Mouse (Mus musculus): Measurements from ENCODE around the gene Ank3.
A peak's percentile ranks its signal among the peaks of the same experiment; 100 is the strongest.

The Ank3 gene

DNA sequence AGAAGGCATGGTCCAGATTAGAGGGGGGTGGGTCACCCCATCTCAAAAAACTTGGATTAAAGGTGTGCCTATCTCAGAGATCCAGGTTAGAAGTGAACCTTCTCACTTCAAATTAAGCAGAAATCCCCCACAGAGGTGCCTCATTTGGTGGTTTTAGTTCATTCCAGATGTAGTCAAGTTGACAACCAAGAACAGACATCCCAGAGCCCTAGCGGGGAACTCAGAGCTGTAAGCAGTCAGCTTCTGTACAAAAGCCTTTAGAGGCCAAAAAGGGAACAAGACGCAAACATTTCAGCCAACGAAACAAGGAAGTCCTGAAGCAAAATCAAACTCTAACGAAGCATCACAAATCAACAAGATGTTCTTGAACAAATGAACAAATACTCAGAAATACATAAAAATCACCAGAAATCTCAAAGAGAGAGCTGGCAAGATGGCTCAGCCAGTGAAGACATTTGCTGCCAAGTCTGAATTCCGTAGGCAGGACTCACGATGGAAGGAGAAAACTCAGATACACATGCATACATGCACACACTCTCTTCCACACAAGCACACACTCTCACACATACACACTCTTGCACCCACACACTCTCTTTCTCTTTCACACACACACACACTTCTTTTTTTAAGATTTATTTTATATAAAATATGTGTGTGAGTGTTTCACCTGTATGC, 665.4 kb downstream of the Ank3 start:
- Histone ChIP-seq H3K9me3 (ENCODE audit: low read length) (no peaks in the 10 kb centered on the region), H3K4me3 (replicated peaks; ENCODE audit: low read length) (no peak overlapping the region), H3K4me1 (replicated peaks; ENCODE audit: low read depth, low read length) (peaks cover 31% of the 10 kb centered on the region), H3K36me3 (ENCODE audit: insufficient read depth, low read length) (no peaks in the 10 kb centered on the region), H3K27me3 (ENCODE audit: insufficient read depth, low read length) (peaks cover 15% of the 10 kb centered on the region)
- TF ChIP-seq CTCF (conservative IDR thresholded peaks at IDR 0.05; ENCODE audit: low read length) (no peak), NANOG (IDR thresholded peaks at IDR 0.05; ENCODE audit: borderline replicate concordance, low read length) (no peak), POU5F1 (IDR thresholded peaks at IDR 0.05; ENCODE audit: borderline replicate concordance, low read length) (no peak)

DNA sequence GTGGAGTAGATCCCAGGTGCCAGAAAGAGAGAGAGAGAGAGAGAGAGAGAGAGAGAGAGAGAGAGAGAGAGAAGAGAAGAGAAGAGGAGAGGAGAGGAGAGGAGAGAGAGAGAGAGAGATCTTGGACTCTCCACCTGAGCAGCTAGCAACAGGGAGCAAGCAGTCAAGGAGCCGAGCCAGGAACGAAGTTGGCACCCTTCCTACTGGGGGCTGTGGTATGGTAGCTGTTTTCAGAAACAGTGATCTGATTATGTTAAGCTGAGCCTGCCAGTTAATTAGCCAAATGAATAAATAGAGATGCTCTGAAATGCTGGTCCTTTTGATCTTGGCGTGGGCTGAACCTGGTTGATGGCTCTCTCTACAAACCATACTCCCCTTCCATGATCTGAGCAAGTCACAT, 666.6 kb downstream of the Ank3 start:
- Histone ChIP-seq H3K4me3 (replicated peaks; ENCODE audit: low read length) (no peak overlapping the region), H3K9me3 (ENCODE audit: low read length) (peaks cover 1% of the 10 kb centered on the region; the same call in 1 of the 2 replicates), H3K4me1 (replicated peaks; ENCODE audit: low read depth, low read length) (peaks cover 32% of the 10 kb centered on the region), H3K36me3 (ENCODE audit: insufficient read depth, low read length) (no peaks in the 10 kb centered on the region), H3K27me3 (ENCODE audit: insufficient read depth, low read length) (peaks cover 6% of the 10 kb centered on the region)
- TF ChIP-seq CTCF (conservative IDR thresholded peaks at IDR 0.05; ENCODE audit: low read length) (no peak), NANOG (IDR thresholded peaks at IDR 0.05; ENCODE audit: borderline replicate concordance, low read length) (no peak), POU5F1 (IDR thresholded peaks at IDR 0.05; ENCODE audit: borderline replicate concordance, low read length) (no peak)

DNA sequence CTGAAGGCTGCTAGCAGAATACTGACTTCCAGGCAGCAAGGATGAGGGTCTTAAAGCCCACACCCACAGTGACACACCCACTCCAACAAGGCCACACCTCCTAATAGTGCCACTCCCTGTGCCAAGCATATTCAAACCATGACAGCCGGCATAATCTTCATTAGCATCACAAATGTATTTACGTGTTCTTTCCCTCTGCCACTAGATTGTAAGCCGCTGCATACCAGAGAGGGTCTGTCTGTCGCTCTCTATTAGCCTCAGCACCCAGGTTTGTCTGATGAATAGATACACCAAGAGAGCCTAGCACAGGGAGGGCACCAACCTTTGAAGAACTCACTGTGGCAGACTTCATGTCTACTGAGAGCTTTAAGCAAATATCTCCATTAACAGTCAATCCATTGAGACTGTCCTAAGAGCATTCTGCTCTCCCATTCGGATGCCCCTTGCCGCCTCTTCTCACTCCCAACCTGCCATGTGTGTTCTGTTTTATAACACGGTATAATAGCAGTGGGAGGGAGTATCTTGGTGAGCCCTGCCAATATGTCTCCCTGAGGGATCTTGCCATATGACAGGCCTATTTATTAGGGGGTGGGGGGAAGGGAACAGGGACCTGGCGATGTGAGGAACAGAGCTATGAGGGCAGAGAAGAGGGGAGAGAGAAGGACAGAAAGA, 668.1 kb downstream of the Ank3 start:
- Histone ChIP-seq H3K27me3 (ENCODE audit: insufficient read depth, low read length) (no peaks in the 10 kb centered on the region), H3K4me3 (replicated peaks; ENCODE audit: low read length) (no peak overlapping the region), H3K9me3 (ENCODE audit: low read length) (peaks cover 12% of the 10 kb centered on the region), H3K4me1 (replicated peaks; ENCODE audit: low read depth, low read length) (peaks cover 24% of the 10 kb centered on the region), H3K36me3 (ENCODE audit: insufficient read depth, low read length) (no peaks in the 10 kb centered on the region)
- TF ChIP-seq CTCF (conservative IDR thresholded peaks at IDR 0.05; ENCODE audit: low read length): no peak
- no peak for TF ChIP-seq NANOG (IDR thresholded peaks at IDR 0.05; ENCODE audit: borderline replicate concordance, low read length)
- TF ChIP-seq POU5F1 (IDR thresholded peaks at IDR 0.05; ENCODE audit: borderline replicate concordance, low read length): no peak

DNA sequence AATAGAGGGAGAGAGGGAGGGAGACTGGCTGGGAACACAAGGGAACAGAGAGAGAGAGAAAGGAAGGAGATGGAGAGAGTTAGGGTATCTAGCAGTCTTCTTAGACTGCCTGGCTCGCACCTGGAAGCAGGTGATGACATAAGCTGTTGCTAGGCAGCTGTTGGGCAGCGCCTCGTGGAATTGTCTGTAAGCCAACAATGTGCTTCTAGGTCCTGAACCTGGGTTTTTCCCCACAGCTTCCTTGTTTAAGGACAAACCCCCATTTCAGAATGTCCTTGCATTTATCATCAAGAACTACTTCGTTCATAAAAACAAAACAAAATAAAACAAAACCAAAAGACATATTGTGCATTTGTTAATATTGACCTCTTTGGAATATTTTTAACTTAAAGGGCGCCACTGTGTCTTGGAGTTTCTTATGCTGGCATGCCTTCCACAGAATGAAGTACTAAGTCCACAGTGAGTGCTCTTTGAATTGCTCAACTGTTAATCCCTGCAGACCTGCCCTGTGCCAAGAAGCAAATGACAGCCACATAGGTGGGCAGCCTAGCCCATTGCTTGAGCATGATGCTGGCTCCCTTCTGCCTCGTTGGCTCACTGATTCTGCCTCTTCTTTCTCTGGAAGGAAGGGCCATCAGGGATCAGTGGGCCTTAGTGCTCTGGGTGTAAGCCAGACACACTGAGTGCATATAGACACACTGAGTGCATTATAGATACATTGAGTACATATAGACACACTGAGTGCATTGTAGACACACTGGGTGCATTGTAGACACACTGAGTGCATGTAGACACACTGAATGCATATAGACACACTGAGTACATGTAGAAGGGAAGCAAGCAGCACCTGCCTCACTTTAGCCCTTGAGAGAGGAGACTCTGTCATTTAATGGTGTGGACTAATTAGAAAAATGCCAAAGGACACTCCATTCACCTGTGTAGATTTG, 668.9 kb downstream of the Ank3 start:
- TF ChIP-seq NANOG (IDR thresholded peaks at IDR 0.05; ENCODE audit: borderline replicate concordance, low read length): no peak
- TF ChIP-seq CTCF (conservative IDR thresholded peaks at IDR 0.05; ENCODE audit: low read length): no peak
- no peak for TF ChIP-seq POU5F1 (IDR thresholded peaks at IDR 0.05; ENCODE audit: borderline replicate concordance, low read length)
- peaks cover 12% of the 10 kb centered on the region for H3K9me3 ChIP-seq (ENCODE audit: low read length)
- no peaks in the 10 kb centered on the region for H3K36me3 ChIP-seq (ENCODE audit: insufficient read depth, low read length)
- no peak overlapping the region for H3K4me3 ChIP-seq (replicated peaks; ENCODE audit: low read length)
- H3K27me3 ChIP-seq (ENCODE audit: insufficient read depth, low read length): no peaks in the 10 kb centered on the region
- H3K4me1 ChIP-seq (replicated peaks; ENCODE audit: low read depth, low read length): peaks cover 19% of the 10 kb centered on the region

DNA sequence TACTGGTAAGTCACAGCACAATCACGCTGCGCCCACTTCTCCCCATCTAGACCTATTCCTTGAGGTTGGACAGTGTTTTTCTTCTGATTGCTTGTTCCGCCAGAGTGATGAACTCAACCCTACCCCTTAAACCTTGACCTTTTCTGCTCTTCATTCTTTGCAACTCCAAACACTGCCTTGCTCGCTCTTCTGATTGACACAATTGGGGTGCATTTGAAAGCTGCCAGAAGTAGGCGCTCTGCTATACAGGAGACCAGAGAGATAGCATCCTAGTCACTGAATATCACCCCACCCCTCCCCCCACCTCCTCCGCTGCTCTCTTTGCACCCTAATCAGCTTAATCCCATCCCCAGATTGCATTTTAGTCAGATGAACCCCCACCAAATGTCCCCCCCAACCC, 670.7 kb downstream of the Ank3 start:
- Histone ChIP-seq H3K4me1 (replicated peaks; ENCODE audit: low read depth, low read length) (peaks cover 19% of the 10 kb centered on the region), H3K36me3 (ENCODE audit: insufficient read depth, low read length) (no peaks in the 10 kb centered on the region), H3K9me3 (ENCODE audit: low read length) (peaks cover 12% of the 10 kb centered on the region), H3K4me3 (replicated peaks; ENCODE audit: low read length) (no peak overlapping the region), H3K27me3 (ENCODE audit: insufficient read depth, low read length) (no peaks in the 10 kb centered on the region)
- no peak for TF ChIP-seq NANOG (IDR thresholded peaks at IDR 0.05; ENCODE audit: borderline replicate concordance, low read length)
- peak; percentile 45 for TF ChIP-seq CTCF (conservative IDR thresholded peaks at IDR 0.05; ENCODE audit: low read length)

DNA sequence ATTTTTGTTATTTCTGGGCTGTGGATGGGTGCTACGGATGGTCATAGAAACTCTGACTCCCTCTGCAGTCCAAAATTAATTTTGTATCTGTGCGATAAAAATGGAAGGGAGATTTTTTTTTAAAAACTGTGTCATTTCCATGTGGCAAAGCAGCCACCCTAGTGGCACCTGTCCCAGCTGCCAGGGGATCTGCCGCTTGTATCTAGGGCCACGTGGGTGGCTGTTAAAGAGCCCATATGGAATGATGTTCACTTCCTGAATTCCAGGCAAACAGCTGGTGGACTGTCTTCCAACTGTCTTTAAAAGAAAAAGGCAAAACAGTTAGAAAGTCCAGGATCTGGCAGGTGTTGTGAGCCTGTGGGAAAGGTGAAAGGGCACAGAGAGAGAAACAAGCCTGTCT, 672.8 kb downstream of the Ank3 start:
- H3K27me3 ChIP-seq (ENCODE audit: insufficient read depth, low read length): no peaks in the 10 kb centered on the region
- peaks cover 15% of the 10 kb centered on the region for H3K4me1 ChIP-seq (replicated peaks; ENCODE audit: low read depth, low read length)
- H3K9me3 ChIP-seq (ENCODE audit: low read length): peaks cover 12% of the 10 kb centered on the region
- H3K36me3 ChIP-seq (ENCODE audit: insufficient read depth, low read length): no peaks in the 10 kb centered on the region
- H3K4me3 ChIP-seq (replicated peaks; ENCODE audit: low read length): no peak overlapping the region
- TF ChIP-seq POU5F1 (IDR thresholded peaks at IDR 0.05; ENCODE audit: borderline replicate concordance, low read length): no peak
- TF ChIP-seq NANOG (IDR thresholded peaks at IDR 0.05; ENCODE audit: borderline replicate concordance, low read length): no peak
- TF ChIP-seq CTCF (conservative IDR thresholded peaks at IDR 0.05; ENCODE audit: low read length): no peak

All from E14TG2a.4 (cell line).